In genomic region chr1:174999265-175000200, GRCm38 (mm10) we compare ENCODE assay signal across 9 mouse cellular contexts.
DNase-seq lines count a peak whose midpoint lies in the region; ATAC-seq lines count a peak whose summit lies in the region.
"Had no signal": no experiment of that assay in that cellular context is flagged by ENCODE, and none has a peak within 500 bp of the region (broad histone marks: within the 10 kb centered on the region; RNA-seq: fewer than 3 reads in every experiment).

No protein-coding gene starts in this region.

- no peak overlapping the region for H3K4me3 ChIP-seq in hindbrain, embryonic 16.5 days (ENCODE audit: low read length)
- H3K4me3 ChIP-seq in midbrain, embryonic 11.5 days (ENCODE audit: low read depth, low read length) = no peak overlapping the region
- no peak overlapping the region for H3K4me3 ChIP-seq in stomach, embryonic 16.5 days (replicated peaks; ENCODE audit: low read length)

- H3K27ac ChIP-seq in hindbrain, embryonic 16.5 days (ENCODE audit: low read depth, low read length) = no peak overlapping the region
- no peak overlapping the region for H3K27ac ChIP-seq in midbrain, embryonic 11.5 days (ENCODE audit: low read depth, low read length)
- H3K27ac ChIP-seq in stomach, embryonic 16.5 days (ENCODE audit: low read length) = no peak overlapping the region

- no peaks in the 10 kb centered on the region for H3K36me3 ChIP-seq in hindbrain, embryonic 16.5 days (ENCODE audit: control insufficient read depth, insufficient read depth, low read length)
- H3K36me3 ChIP-seq in midbrain, embryonic 11.5 days (ENCODE audit: control insufficient read depth, insufficient read depth, low read length) = no peaks in the 10 kb centered on the region
- H3K36me3 ChIP-seq in stomach, embryonic 16.5 days (ENCODE audit: control insufficient read depth, insufficient read depth, low read length) = no peaks in the 10 kb centered on the region

- no peaks in the 10 kb centered on the region for H3K9me3 ChIP-seq in hindbrain, embryonic 16.5 days (ENCODE audit: control insufficient read depth, low read length)
- H3K9me3 ChIP-seq in midbrain, embryonic 11.5 days (ENCODE audit: control insufficient read depth, low read length) = no peaks in the 10 kb centered on the region
- no peaks in the 10 kb centered on the region for H3K9me3 ChIP-seq in stomach, embryonic 16.5 days (replicated peaks; ENCODE audit: control insufficient read depth, low read length)

- no peak overlapping the region for H3K4me2 ChIP-seq in hindbrain, embryonic 16.5 days (ENCODE audit: low read length)
- H3K4me2 ChIP-seq in midbrain, embryonic 11.5 days = no peak overlapping the region
- H3K4me2 ChIP-seq in stomach, embryonic 16.5 days (ENCODE audit: low read depth, low read length) = no peak overlapping the region

- WGBS in hindbrain, embryonic 16.5 days = 75% methylated on average over 8 of the region's 8 CpGs
- 64% methylated on average over 8 of the region's 8 CpGs for WGBS in midbrain, embryonic 11.5 days
- WGBS in stomach, embryonic 16.5 days = 43% methylated on average over 8 of the region's 8 CpGs

- H3K27me3 ChIP-seq in hindbrain, embryonic 16.5 days (replicated peaks; ENCODE audit: control insufficient read depth, insufficient read depth, low read length) = no peaks in the 10 kb centered on the region
- no peaks in the 10 kb centered on the region for H3K27me3 ChIP-seq in midbrain, embryonic 11.5 days (ENCODE audit: control insufficient read depth, insufficient read depth, low read length)
- H3K27me3 ChIP-seq in stomach, embryonic 16.5 days (ENCODE audit: control insufficient read depth, insufficient read depth, low read length) = no peaks in the 10 kb centered on the region
- H3K27me3 ChIP-seq: Patski had no signal

- peak; percentile 4 to 28 for DNase-seq in heart, postnatal 14 days
- no peak for DNase-seq in heart, adult 18-20 months
- DNase-seq in embryo, embryonic 10 days (ENCODE audit: low spot score) = peak; percentile 56
- peak; percentile 10 for DNase-seq in left cerebral cortex, adult 11 months (ENCODE audit: low spot score)
- DNase-seq in midbrain, embryonic 11.5 days (ENCODE audit: low spot score, missing footprints) = no peak
- no peak for DNase-seq in spleen, postnatal 4 days (ENCODE audit: low spot score in 2 of 2)

- no peak overlapping the region for H3K9ac ChIP-seq in hindbrain, embryonic 16.5 days (ENCODE audit: low read depth, low read length)
- H3K9ac ChIP-seq in midbrain, embryonic 11.5 days (ENCODE audit: low read length) = no peak overlapping the region
- H3K9ac ChIP-seq in stomach, embryonic 16.5 days (ENCODE audit: low read length) = no peak overlapping the region

- H3K4me1 ChIP-seq in hindbrain, embryonic 16.5 days (ENCODE audit: control insufficient read depth, insufficient read depth, low read depth, low read length) = no peaks in the 10 kb centered on the region
- no peaks in the 10 kb centered on the region for H3K4me1 ChIP-seq in midbrain, embryonic 11.5 days (ENCODE audit: control insufficient read depth, insufficient read depth, low read length)
- H3K4me1 ChIP-seq in stomach, embryonic 16.5 days (ENCODE audit: control insufficient read depth, insufficient read depth, low read length) = no peaks in the 10 kb centered on the region

- intact Hi-C loops in heart, postnatal 14 days (cut with DNase I) = loop anchor here (2.0 kb wide), 1 partner anchor 405 kb away; no protein-coding TSS in a partner anchor

- peak; percentile 90 for ATAC-seq in hindbrain, embryonic 16.5 days
- ATAC-seq in midbrain, embryonic 11.5 days (ENCODE audit: low FRiP score) = peak; percentile 80
- ATAC-seq in stomach, embryonic 16.5 days (ENCODE audit: insufficient read depth, low FRiP score) = peak; percentile 62; the same call in 1 of the 2 replicates
- ATAC-seq: Patski had no signal

Comparison
In these comparisons a context has a peak if more than half of its experiments do, and no peak if none do; other contexts are left out.
1. DNase-seq: peak in heart, postnatal 14 days (2 of 2), embryo, embryonic 10 days (single experiment) and left cerebral cortex, adult 11 months (single experiment); none in heart, adult 18-20 months (0 of 2), midbrain, embryonic 11.5 days (single experiment) and spleen, postnatal 4 days (0 of 2).
2. Peak in every context shown above with its lines, with median percentiles within 50 percentile points of each other: ATAC-seq.